Mouse (Mus musculus) layer of hippocampus, adult 9-10 months (tissue): ENCODE measurements around the gene Ttc1.
A peak's percentile ranks its signal among the peaks of the same experiment; 100 is the strongest.

Experiments
- DNase-seq: peaks from one replicate; pipeline ENCODE4 v3.0.0; 2022; ENCODE audit warnings: low spot score

The Ttc1 gene

GRCm38 (mm10) chr11:43747233-43748226 lies at the start of gene Ttc1:
Gene Ttc1 (minus strand): TSS chr11:43748008.
- DNase-seq = peak; percentile 98

- DNase-seq = no peak
Measured at GRCm38 (mm10) chr11:43795992-43796391, 48.2 kb upstream of the Ttc1 start.

GRCm38 (mm10) chr11:43790446-43790845 lies 42.6 kb upstream of the Ttc1 start:
- no peak for DNase-seq

GRCm38 (mm10) chr11:43783772-43784171 lies 36.0 kb upstream of the Ttc1 start:
- DNase-seq = peak; percentile 25

- DNase-seq = no peak
Measured at GRCm38 (mm10) chr11:43783106-43783505, 35.3 kb upstream of the Ttc1 start.

GRCm38 (mm10) chr11:43779551-43779950 lies 31.7 kb upstream of the Ttc1 start:
- no peak for DNase-seq

- no peak for DNase-seq
Measured at GRCm38 (mm10) chr11:43776324-43776694, 28.5 kb upstream of the Ttc1 start.

GRCm38 (mm10) chr11:43775469-43776323 lies 27.9 kb upstream of the Ttc1 start:
- DNase-seq = no peak

GRCm38 (mm10) chr11:43773725-43774124 lies 25.9 kb upstream of the Ttc1 start:
- DNase-seq = no peak

- no peak for DNase-seq
Measured at GRCm38 (mm10) chr11:43770110-43770509, 22.3 kb upstream of the Ttc1 start.

GRCm38 (mm10) chr11:43767749-43768148 lies 19.9 kb upstream of the Ttc1 start:
- no peak for DNase-seq

GRCm38 (mm10) chr11:43766922-43767648 lies 19.3 kb upstream of the Ttc1 start:
- peak; percentile 50 for DNase-seq

- DNase-seq = no peak
Measured at GRCm38 (mm10) chr11:43758436-43758835, 10.6 kb upstream of the Ttc1 start.

- DNase-seq = no peak
Measured at GRCm38 (mm10) chr11:43755411-43755810, 7.6 kb upstream of the Ttc1 start.

GRCm38 (mm10) chr11:43754568-43754967 lies 6.8 kb upstream of the Ttc1 start:
- DNase-seq = no peak

- DNase-seq = no peak
Measured at GRCm38 (mm10) chr11:43751542-43751941, 3.7 kb upstream of the Ttc1 start.

- DNase-seq = no peak
Measured at GRCm38 (mm10) chr11:43728737-43729301, 19.0 kb downstream of the Ttc1 start.

GRCm38 (mm10) chr11:43727796-43728195 lies 20.0 kb downstream of the Ttc1 start:
- DNase-seq = no peak

- DNase-seq = no peak
Measured at GRCm38 (mm10) chr11:43723411-43723810, 24.4 kb downstream of the Ttc1 start.

GRCm38 (mm10) chr11:43712178-43712577 lies 35.6 kb downstream of the Ttc1 start:
- DNase-seq = no peak

GRCm38 (mm10) chr11:43708409-43708808 lies 39.4 kb downstream of the Ttc1 start:
- no peak for DNase-seq

- DNase-seq = no peak
Measured at GRCm38 (mm10) chr11:43705751-43706150, 42.1 kb downstream of the Ttc1 start.
